Mouse (Mus musculus): ENCODE data around the gene Kcnip3. TPM values are rescaled to one million over a fixed set of nuclear protein-coding genes. Genes with fewer than 3 reads are reported as not detected.

Kcnip3 gene
- total RNA-seq, 2 experiments from 2014 or later, result 0.94 to 1.9 TPM

GRCm38 (mm10) chr2:127479210-127479609, 42.7 kb downstream of the Kcnip3 start:
- no peak for DNase-seq
- intact Hi-C loops (cut with DNase I), result no loop called here

GRCm38 (mm10) chr2:127472279-127472678, 49.6 kb downstream of the Kcnip3 start:
- no peak for DNase-seq
- intact Hi-C loops (cut with DNase I), result no loop called here

GRCm38 (mm10) chr2:127471281-127471680, 50.6 kb downstream of the Kcnip3 start:
- no peak for DNase-seq
- intact Hi-C loops (cut with DNase I), result no loop called here

- DNase-seq, result no peak
- intact Hi-C loops (cut with DNase I), result no loop called here
Measured at GRCm38 (mm10) chr2:127470661-127471060, 51.2 kb downstream of the Kcnip3 start.

GRCm38 (mm10) chr2:127470183-127470582, 51.7 kb downstream of the Kcnip3 start:
- DNase-seq, result no peak
- intact Hi-C loops (cut with DNase I), result no loop called here

GRCm38 (mm10) chr2:127462314-127462713, 59.6 kb downstream of the Kcnip3 start:
- peak; percentile 61 for DNase-seq
- intact Hi-C loops (cut with DNase I), result loop anchor here (1.0 to 2.0 kb wide), 2 partner anchors 39 to 96 kb away; no protein-coding TSS in a partner anchor

GRCm38 (mm10) chr2:127461351-127461750, 60.5 kb downstream of the Kcnip3 start:
- no peak for DNase-seq
- intact Hi-C loops (cut with DNase I), result no loop called here

GRCm38 (mm10) chr2:127459341-127459740, 62.6 kb downstream of the Kcnip3 start:
- DNase-seq, result no peak
- intact Hi-C loops (cut with DNase I), result no loop called here

- peak; percentile 70 to 76 for DNase-seq
- intact Hi-C loops (cut with DNase I), result loop anchor here (2.0 kb wide), 1 partner anchor 93 kb away; no protein-coding TSS in a partner anchor
Measured at GRCm38 (mm10) chr2:127453764-127454163, 68.1 kb downstream of the Kcnip3 start.

GRCm38 (mm10) chr2:127453141-127453540, 68.8 kb downstream of the Kcnip3 start:
- intact Hi-C loops (cut with DNase I), result no loop called here
- no peak for DNase-seq

- intact Hi-C loops (cut with DNase I), result no loop called here
- no peak for DNase-seq
Measured at GRCm38 (mm10) chr2:127451748-127452147, 70.1 kb downstream of the Kcnip3 start.

GRCm38 (mm10) chr2:127449691-127450090, 72.2 kb downstream of the Kcnip3 start:
- intact Hi-C loops (cut with DNase I), result no loop called here
- DNase-seq, result no peak

GRCm38 (mm10) chr2:127446847-127447246, 75.0 kb downstream of the Kcnip3 start:
- intact Hi-C loops (cut with DNase I), result no loop called here
- DNase-seq, result no peak

GRCm38 (mm10) chr2:127444055-127444789, 77.7 kb downstream of the Kcnip3 start, which contains the start of gene Fahd2a:
Fahd2a (minus strand) TSS chr2:127444565.
- peak; percentile 76 to 79 for DNase-seq
- intact Hi-C loops (cut with DNase I), result no loop called here

GRCm38 (mm10) chr2:127437697-127438096, 84.2 kb downstream of the Kcnip3 start:
- no peak for DNase-seq

GRCm38 (mm10) chr2:127435554-127435953, 86.3 kb downstream of the Kcnip3 start:
- DNase-seq, result no peak
- intact Hi-C loops (cut with DNase I), result no loop called here

More at GRCm38 (mm10) chr2:127437697-127438096, 84.2 kb downstream of the Kcnip3 start:
- intact Hi-C loops (cut with DNase I), result no loop called here

- intact Hi-C loops (cut with DNase I), result no loop called here
- DNase-seq, result peak; percentile 12 to 30
Measured at GRCm38 (mm10) chr2:127435135-127435534, 86.8 kb downstream of the Kcnip3 start.

GRCm38 (mm10) chr2:127433487-127434295, 88.2 kb downstream of the Kcnip3 start:
- intact Hi-C loops (cut with DNase I), result no loop called here
- no peak for DNase-seq

GRCm38 (mm10) chr2:127430238-127430637, 91.7 kb downstream of the Kcnip3 start:
- DNase-seq, result peak; percentile 32 to 42
- intact Hi-C loops (cut with DNase I), result loop anchor here (1.0 kb wide), 1 partner anchor 68 kb away; no protein-coding TSS in a partner anchor

GRCm38 (mm10) chr2:127424977-127425376, 96.9 kb downstream of the Kcnip3 start, which contains the start of gene Gpat2:
Gpat2 (plus strand) TSS chr2:127425199.
- intact Hi-C loops (cut with DNase I), result no loop called here
- no peak for DNase-seq

- DNase-seq, result no peak
- intact Hi-C loops (cut with DNase I), result no loop called here
Measured at GRCm38 (mm10) chr2:127418266-127418970, 103.5 kb downstream of the Kcnip3 start.
